Mouse (Mus musculus) lung, adult 18-20 months (tissue): ENCODE results near the gene Abr.

Source experiments
- DNase-seq, 2 experiments: peaks; one replicate each; pipeline ENCODE4 v3.0.0; 2022; ENCODE audit warnings: mixed read lengths in 2 of 2

The Abr gene

DNA sequence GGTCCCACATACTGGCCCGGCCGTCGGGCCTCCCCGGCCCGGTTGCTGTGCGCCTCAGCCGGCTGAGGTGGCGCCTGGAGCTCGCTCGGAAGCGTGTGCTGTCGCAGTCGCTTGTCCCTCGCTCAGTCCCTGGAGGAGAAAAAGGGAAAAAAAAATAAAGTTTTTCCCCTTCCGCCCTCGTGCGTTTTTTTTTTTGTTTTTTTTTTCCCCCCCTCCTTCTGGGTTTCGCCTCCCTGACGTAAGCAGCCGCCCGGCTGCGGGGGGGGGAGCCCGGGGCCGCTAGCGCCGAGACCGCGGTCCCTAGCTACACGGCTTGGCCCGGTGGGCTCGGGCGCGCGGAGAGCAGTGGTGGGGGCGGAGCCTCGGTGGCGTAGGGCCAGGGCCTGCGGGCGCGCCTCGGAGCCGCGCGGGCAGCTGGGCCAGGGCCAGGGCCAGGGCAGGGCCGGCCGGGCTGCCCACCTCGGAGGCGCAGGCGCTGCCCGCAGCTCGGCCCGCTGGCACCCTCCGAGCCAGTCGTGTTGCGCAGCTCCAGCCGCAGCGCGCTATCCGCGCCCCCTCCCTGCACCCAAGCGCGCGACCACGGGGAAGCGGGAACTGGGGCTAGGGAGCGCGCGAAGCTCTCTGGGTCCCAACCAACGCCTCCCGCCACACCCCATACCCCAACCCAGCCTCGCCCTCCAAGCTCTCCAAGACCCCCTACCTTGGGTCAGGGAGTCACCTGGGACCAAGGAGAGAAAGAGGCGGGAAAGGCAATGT lies 1.3 kb upstream of the Abr start:
- peak; percentile 62 to 67 for DNase-seq

DNA sequence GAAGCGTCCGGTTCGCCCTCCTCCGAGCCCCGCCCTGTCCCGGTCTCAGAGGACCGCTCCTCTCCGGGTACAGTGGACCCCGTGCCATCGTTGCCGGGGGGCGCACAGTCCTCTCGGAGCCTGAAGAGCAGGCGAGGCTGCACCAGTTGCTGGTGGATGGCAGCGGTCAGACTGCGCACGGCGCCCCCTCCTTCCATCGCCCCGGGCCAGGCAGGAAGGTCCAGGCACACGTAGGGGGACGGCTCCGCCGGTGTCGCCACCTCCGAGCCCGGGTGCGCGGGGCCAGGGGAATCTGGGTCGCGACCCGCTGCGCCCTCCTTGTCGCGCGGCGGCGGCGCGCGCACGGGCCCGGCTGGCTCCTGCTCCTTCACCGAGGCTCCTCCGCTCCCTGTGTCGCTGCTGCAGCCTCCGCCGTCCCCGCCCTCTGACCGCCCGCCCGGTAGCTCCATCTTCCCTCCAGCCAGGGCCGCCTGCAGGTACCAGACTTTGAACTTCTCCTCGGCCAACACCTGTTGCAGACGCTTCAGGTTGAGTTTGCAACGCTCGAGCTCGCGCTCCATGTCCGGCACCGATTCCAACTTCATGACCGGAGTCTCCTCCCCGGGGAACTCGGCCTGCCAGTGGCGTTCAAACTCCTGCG lies 572 bp upstream of the Abr start:
- peak; percentile 16 to 24 for DNase-seq

DNA sequence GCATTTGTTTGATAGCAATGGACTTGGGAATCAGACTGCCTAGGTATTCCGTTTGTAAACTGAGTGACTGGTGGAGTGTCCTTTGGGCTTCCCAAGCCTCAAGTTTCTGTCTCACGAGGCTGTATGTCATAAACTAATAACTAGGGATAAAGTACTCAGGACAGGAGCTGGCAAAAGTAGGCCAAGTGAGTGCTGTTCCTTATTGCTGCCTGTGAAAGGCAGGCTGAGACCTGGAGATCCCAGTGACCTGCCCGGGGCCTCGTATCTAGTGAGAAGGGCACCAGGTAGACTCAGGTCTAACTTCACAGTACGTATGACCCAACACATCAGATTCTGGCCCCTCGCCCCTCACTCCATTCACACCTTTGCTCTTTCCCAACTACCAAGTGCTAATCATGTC lies 4.0 kb downstream of the Abr start:
- DNase-seq: no peak

DNA sequence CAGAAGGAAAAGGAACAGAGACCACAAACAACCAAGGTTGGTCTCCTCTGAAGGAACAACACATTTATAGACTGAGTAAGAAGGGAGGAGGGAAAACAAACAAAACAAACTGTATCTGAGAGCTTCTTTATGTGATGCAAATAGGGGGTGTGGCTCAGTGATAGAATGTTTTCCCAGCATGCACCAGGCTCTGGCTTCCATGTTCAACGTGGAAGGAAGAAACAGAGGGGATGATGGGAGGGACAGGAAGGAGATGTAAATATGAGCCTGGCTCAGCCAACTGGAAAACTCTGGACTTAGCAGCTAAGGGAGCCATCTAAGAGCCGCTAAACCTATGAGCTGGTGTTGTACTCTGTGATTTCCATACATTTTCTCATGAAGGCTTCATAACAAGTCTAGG lies 7.9 kb downstream of the Abr start:
- DNase-seq: no peak

DNA sequence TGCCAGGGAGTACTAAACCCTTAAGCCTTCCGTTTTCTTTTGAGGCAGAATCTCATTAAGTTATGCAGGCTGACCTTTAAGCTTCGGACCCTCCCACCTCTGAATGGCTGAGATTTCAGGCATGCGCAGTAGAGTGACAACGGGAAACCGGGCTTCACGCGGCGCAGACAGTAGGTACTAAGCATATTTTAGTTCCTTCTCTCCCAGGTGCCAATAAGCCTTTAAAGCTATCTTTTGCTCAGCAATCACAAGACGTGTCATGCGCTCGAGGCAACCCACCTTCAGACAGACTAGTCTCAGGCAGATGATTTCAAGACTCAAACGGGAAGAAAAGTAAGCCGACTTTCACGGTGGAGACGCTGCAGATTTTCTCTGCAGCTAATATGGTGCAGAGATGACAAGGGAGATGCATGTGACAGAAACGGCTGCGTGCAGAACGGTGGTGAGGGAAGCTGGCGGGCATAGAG lies 9.4 kb downstream of the Abr start:
- peak; percentile 12 to 41 for DNase-seq

- no peak for DNase-seq
These were observed 11.2 kb downstream of the Abr start for GRCm38 (mm10) chr11:76610948-76611347.

DNA sequence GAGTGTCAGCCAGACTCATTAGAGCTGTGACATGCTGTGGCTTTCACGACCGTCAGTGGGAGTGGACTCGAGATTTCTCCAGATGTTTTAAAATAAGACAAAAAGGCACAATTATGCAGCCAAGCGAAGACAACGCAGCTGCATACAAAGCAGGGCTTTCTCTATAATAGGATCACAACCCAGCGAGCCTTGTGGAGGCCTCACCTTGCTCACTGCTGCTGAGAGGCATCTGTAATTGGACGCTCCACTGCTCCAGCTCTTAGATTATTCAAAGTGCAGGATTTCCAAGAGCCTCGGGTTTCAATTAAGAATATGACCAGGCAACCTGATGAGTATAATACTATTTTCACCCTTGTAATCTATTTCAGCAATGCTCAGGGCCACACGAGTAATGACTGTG lies 15.6 kb downstream of the Abr start:
- DNase-seq: no peak

- no peak for DNase-seq
These were observed 22.9 kb downstream of the Abr start for GRCm38 (mm10) chr11:76599219-76599618.

DNA sequence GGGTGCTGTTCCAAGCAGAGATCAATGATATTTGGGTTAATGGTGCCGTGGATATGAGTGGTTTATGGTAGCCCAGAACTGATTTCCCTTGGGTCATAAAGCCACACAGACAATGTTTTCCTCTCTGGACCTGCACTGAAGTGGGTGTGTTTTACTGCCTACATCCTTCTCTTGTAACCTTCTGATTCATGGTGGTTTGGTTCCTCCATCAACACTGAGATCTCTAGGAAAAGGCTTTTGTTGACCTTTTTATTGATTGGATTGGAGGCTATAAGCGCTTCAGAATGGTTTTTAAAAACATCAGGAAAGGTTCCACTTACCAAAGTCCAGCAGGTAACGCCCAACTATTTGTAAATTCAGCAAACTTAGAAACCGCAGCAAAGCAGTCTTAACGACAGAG lies 23.4 kb downstream of the Abr start:
- no peak for DNase-seq

- DNase-seq: no peak
These were observed 28.3 kb downstream of the Abr start for GRCm38 (mm10) chr11:76593620-76594326.

GRCm38 (mm10) chr11:76589746-76590145 lies 32.4 kb downstream of the Abr start:
- DNase-seq: no peak

- DNase-seq: peak; percentile 34 to 57
These were observed 33.3 kb downstream of the Abr start for GRCm38 (mm10) chr11:76588632-76589485.

DNA sequence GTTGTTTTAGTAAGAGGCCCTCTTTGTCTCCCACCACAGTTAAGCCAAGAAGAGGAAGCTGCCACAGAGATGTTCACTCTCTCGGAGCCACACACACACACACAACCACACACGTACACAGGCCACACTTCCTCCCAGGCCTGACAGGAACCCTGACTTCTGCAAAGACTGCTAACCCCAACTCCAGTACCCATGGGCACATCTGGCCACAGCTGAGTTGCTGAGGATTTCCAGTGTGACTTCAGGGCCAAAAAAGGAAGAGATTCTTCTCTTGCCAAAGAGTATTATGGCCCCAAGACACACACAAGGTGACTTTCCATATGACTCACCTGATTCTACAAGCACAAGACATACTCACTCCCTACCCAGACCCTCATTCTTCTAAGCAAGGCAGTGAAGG lies 34.1 kb downstream of the Abr start:
- peak; percentile 37 to 38 for DNase-seq

GRCm38 (mm10) chr11:76587333-76587732 lies 34.8 kb downstream of the Abr start:
- DNase-seq: peak; percentile 20 to 26

DNA sequence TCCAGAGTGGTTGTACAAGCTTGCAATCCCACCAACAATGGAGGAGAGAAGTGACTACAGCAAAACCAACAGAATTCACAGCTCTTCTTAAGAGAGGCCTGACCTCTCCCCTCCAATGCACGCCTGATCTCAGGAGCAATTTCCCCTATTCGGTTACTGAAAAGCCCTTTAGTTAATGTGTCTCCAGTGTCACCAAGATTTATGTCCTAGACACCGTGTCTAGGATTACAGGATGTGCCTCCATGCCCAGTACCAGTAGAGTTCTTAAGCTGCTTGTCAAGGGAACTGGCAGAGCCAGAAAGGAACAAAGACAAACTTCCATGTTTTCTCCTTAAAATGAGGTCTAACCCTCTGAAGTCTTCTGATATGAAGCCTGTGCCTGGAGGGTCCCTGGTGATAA lies 36.0 kb downstream of the Abr start:
- no peak for DNase-seq

GRCm38 (mm10) chr11:76577588-76578257 lies 44.4 kb downstream of the Abr start:
- peak; percentile 79 for DNase-seq

DNA sequence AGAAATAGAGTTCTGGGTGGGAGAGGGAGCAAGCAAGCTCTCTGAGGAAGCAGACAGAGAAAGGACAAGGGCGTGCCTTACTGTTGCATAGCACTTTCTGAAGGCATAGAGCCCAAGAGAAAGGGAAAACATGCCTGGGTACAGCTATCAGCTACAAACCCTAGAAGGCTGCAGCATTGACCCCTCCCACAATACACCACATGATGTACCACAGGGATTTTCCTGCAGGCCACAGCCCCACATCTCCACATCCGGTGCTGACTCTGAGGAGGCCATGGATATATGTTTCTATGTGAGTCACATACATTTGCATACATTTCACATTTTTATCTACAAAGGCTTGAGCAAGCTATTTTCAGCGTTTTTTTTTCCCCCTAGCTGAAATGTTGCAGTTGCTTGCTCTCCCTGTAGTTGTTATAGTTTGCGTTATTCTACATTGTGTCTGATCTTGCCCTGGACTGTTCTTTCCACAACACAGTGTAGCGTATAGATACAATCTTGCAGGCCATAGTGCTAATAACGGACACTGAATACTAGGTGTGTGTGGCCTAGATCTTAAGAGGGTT lies 49.2 kb downstream of the Abr start:
- DNase-seq: no peak

DNA sequence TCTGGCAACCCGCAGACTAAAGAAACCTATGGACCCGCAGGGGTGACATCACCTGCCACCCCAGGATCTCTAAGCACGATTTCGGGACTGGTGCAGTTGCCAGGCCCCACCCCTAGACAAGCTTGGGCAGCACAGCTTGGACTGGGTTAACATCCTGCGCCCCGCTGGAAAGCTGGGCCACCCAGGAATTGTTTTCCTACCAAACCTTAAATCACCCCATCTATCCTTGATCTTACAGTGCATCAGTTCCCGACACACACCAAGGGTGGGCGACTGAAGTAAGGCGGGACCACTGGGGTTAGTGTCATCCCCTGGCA lies 50.5 kb downstream of the Abr start:
- DNase-seq: no peak

GRCm38 (mm10) chr11:76570741-76571612 lies 51.1 kb downstream of the Abr start:
- DNase-seq: no peak

DNA sequence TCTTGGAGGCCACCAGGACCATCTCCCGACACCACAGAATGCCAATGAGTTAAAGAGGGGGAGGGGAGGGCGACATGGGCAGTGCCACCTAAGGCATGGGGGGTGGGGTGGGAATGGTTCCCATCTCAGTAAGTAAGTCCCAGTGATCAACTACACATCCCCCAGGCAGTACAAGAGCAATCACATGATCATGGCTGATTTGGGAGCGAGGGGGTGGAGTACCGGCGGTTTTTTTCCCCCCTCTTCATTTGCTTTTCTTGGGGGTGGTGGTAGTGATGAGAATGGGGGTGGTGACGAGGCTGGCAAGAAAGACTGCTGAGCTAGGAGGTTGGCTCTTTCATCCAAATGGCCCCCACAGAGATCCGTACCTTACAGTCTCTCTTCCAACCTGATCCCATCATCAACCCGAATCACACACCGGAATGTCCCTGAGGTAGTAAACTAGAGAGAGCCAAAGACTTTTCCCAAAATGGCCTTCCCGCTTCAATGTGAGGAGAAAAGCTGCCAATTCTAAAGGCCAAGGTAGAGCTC lies 51.8 kb downstream of the Abr start:
- DNase-seq: no peak

DNA sequence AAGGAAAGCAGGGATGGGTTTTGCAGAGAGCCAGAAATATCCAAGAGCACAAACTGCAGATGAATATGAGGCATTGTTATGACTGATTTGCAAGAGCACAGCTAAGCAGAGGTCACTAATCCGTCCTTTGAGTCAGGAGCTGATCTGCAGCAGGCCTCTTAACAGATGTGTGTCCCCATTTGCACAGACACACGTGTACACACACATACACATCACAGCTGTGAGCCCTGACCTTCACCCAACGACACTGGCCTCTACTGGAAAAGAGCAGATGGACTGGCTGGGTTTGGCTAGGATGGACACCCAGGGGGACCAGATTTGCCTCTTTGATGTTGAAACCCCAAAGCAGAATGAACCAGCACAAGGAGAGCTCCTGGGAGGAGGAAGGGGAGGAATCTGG lies 52.7 kb downstream of the Abr start:
- DNase-seq: no peak
